Mouse (Mus musculus): ENCODE measurements at regions not wholly inside any gene's neighbourhood (a gene's known extent, or its start where the extent isn't known, plus 50 kb on each side); places are given as distances from the start of the nearest gene placed in this dataset.

DNA sequence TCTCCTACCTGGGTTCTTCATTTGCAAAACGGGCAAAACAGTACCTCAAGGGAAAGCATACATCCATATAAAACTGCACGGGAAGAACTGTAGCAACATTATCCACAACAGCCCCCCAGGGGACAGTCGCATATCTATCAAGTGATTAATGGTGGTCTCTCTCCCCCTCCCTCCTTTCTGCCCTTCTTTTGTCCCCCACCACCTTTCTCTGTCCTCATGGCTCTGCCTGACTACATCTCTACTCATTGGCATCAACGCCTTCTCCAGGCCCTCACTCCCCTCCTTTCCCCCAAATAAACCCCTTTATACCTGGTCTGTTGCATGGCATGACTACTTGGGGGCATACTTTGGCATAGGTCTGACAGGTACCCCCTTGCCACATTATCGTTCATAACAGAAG is 166.1 kb upstream of the Kbtbd8 start:
- Histone ChIP-seq H3K36me3 (ENCODE audit: control insufficient read depth, insufficient read depth, low read length) (no peaks in the 10 kb centered on the region), H3K4me2 (no peak overlapping the region), H3K4me3 (ENCODE audit: low read depth, low read length) (no peak overlapping the region), H3K9me3 (ENCODE audit: control insufficient read depth, low read length) (no peaks in the 10 kb centered on the region), H3K27me3 (ENCODE audit: control insufficient read depth, insufficient read depth, low read length) (no peaks in the 10 kb centered on the region), H3K27ac (ENCODE audit: low read depth, low read length) (no peak overlapping the region), H3K9ac (ENCODE audit: low read length) (no peak overlapping the region), H3K4me1 (ENCODE audit: control insufficient read depth, insufficient read depth, low read length) (no peaks in the 10 kb centered on the region)
- WGBS, result 77% methylated on average over 5 of the region's 5 CpGs
- no peak for DNase-seq (ENCODE audit: low spot score, missing footprints)
- ATAC-seq (ENCODE audit: low FRiP score), result no peak

DNA sequence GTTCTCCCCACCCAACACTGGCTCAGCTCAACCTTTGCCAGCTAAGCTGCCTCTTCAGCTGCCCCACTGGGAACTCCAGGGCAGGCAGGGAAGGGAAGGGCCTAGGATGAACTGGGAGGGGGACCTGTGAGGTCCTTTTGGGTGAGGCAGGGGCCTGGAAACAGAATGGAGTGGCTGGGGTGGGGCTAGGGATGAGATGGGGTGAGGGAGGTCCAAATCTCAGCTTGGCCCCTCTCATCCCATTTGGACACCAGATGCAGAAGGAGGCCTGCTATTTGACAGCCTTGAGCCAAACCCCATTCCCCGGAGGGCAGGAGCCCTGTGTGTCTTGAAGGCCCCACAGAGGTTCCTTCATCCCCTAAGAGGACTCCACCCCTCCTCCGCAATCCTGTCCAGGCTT is 166.7 kb upstream of the Kbtbd8 start:
- DNase-seq (ENCODE audit: low spot score, missing footprints) (no peak), ATAC-seq (ENCODE audit: low FRiP score) (no peak)
- Histone ChIP-seq H3K27ac (ENCODE audit: low read depth, low read length) (no peak overlapping the region), H3K4me3 (ENCODE audit: low read depth, low read length) (no peak overlapping the region), H3K4me1 (ENCODE audit: control insufficient read depth, insufficient read depth, low read length) (no peaks in the 10 kb centered on the region), H3K9me3 (ENCODE audit: control insufficient read depth, low read length) (no peaks in the 10 kb centered on the region), H3K4me2 (no peak overlapping the region), H3K9ac (ENCODE audit: low read length) (no peak overlapping the region), H3K36me3 (ENCODE audit: control insufficient read depth, insufficient read depth, low read length) (no peaks in the 10 kb centered on the region), H3K27me3 (ENCODE audit: control insufficient read depth, insufficient read depth, low read length) (no peaks in the 10 kb centered on the region)
- 85% methylated on average over 2 of the region's 2 CpGs for WGBS

DNA sequence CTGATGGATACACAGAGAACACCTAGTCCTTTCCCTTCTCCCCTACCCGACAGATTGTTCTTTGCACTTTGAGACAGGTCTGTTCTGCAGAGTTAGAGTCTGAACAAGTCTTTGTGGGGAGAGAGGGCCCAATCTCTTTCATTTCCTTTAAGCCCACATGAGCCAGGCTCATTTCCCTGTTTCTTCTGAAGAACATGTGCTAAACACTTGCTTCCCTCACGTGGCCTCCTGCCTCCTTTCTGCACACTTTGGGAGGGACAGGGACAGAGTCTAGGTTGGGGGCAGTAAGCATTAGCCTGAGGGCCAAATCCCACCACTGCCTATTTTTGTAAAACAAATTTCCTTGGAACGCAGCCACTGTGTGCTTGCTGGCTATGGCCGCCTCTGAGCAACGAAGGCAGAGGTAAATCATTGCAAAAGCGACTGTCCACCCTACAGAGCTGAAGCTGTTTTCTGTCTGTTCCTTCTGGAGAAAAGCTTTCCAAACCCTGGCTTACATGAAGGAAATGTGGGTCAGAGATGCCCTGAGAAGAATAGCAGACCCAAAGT is 170.6 kb upstream of the Kbtbd8 start:
- Histone ChIP-seq H3K4me1 (ENCODE audit: control insufficient read depth, insufficient read depth, low read length) (no peaks in the 10 kb centered on the region), H3K36me3 (ENCODE audit: control insufficient read depth, insufficient read depth, low read length) (no peaks in the 10 kb centered on the region), H3K4me2 (no peak overlapping the region), H3K9ac (ENCODE audit: low read length) (no peak overlapping the region), H3K27me3 (ENCODE audit: control insufficient read depth, insufficient read depth, low read length) (no peaks in the 10 kb centered on the region), H3K9me3 (ENCODE audit: control insufficient read depth, low read length) (no peaks in the 10 kb centered on the region), H3K4me3 (ENCODE audit: low read depth, low read length) (no peak overlapping the region), H3K27ac (ENCODE audit: low read depth, low read length) (no peak overlapping the region)
- WGBS, result 93% methylated on average over 6 of the region's 6 CpGs
- no peak for DNase-seq (ENCODE audit: low spot score, missing footprints)
- no peak for ATAC-seq (ENCODE audit: low FRiP score)

DNA sequence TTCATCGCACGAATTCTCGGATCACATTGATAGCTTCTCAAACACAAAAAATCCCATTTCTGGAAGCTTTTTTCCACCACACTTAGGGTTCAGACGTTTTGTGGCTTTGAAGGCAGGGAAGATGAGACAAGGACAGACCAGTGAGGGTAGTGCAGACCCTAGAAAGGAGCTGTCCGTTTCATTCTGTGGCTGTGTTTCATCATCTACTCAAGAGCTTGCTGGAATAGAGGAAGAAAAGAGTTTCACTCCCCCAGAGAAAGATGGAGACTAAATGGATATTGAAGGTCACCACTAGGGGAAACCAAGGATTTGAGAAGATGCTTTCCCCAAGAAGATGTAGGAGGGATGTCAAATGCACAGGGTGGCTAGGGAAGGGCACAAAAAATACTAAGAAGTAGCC is 171.3 kb upstream of the Kbtbd8 start:
- H3K27me3 ChIP-seq (ENCODE audit: control insufficient read depth, insufficient read depth, low read length), result no peaks in the 10 kb centered on the region
- no peaks in the 10 kb centered on the region for H3K36me3 ChIP-seq (ENCODE audit: control insufficient read depth, insufficient read depth, low read length)
- ATAC-seq (ENCODE audit: low FRiP score) (no peak), DNase-seq (ENCODE audit: low spot score, missing footprints) (no peak)
- 89% methylated on average over 5 of the region's 5 CpGs for WGBS
- H3K4me3 ChIP-seq (ENCODE audit: low read depth, low read length), result no peak overlapping the region
- H3K4me1 ChIP-seq (ENCODE audit: control insufficient read depth, insufficient read depth, low read length), result no peaks in the 10 kb centered on the region
- no peak overlapping the region for H3K9ac ChIP-seq (ENCODE audit: low read length)
- H3K4me2 ChIP-seq, result no peak overlapping the region
- no peaks in the 10 kb centered on the region for H3K9me3 ChIP-seq (ENCODE audit: control insufficient read depth, low read length)
- no peak overlapping the region for H3K27ac ChIP-seq (ENCODE audit: low read depth, low read length)

DNA sequence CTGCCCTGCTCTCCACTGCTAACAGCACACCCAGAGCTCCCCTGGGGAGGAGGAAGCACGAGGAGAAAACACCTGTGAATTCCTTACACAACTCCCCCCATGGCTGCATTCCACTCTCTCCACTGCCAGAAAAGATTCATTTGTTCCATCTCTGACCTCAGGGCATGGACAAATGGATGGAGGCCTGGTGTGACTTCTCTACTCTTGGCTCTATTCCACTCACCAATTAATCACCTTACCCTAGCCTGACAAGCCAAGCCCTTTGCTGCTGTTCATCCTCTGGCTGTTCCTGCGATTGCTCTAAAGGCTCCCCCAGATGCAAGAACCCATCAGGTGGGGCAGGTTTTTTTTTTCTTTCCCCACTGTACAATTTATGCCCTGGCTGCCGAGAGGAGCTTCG is 172.8 kb upstream of the Kbtbd8 start:
- H3K36me3 ChIP-seq (ENCODE audit: control insufficient read depth, insufficient read depth, low read length), result no peaks in the 10 kb centered on the region
- no peaks in the 10 kb centered on the region for H3K27me3 ChIP-seq (ENCODE audit: control insufficient read depth, insufficient read depth, low read length)
- no peak overlapping the region for H3K4me2 ChIP-seq
- no peak overlapping the region for H3K4me3 ChIP-seq (ENCODE audit: low read depth, low read length)
- no peak for ATAC-seq (ENCODE audit: low FRiP score)
- H3K4me1 ChIP-seq (ENCODE audit: control insufficient read depth, insufficient read depth, low read length), result no peaks in the 10 kb centered on the region
- H3K9me3 ChIP-seq (ENCODE audit: control insufficient read depth, low read length), result no peaks in the 10 kb centered on the region
- no peak for DNase-seq (ENCODE audit: low spot score, missing footprints)
- no peak overlapping the region for H3K9ac ChIP-seq (ENCODE audit: low read length)
- H3K27ac ChIP-seq (ENCODE audit: low read depth, low read length), result no peak overlapping the region
- WGBS, result 82% methylated on average over 4 of the region's 4 CpGs

DNA sequence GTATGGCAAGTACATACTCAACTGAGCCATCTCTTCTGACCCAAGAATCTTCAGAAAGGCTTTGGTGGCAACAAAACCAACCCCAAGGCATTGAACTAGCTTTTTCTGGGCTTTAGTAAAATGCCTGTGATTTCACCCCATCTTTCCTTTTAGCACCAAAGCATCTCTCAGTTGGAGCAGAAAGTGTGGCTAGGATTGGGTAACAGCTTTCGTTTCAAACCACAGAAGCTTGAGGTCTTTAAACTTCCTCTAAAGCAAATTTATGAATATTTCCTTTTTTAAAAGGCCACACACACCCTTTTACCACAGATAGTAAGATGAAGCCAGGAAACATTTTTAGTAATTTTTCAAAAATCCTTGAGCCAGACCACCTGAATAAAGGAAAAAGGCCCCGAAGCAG is 178.1 kb upstream of the Kbtbd8 start:
- H3K9me3 ChIP-seq (ENCODE audit: control insufficient read depth, low read length), result no peaks in the 10 kb centered on the region
- H3K9ac ChIP-seq (ENCODE audit: low read length), result no peak overlapping the region
- WGBS, result 93% methylated on average over 2 of the region's 2 CpGs
- ATAC-seq (ENCODE audit: low FRiP score) (no peak), DNase-seq (ENCODE audit: low spot score, missing footprints) (no peak)
- no peaks in the 10 kb centered on the region for H3K4me1 ChIP-seq (ENCODE audit: control insufficient read depth, insufficient read depth, low read length)
- no peaks in the 10 kb centered on the region for H3K36me3 ChIP-seq (ENCODE audit: control insufficient read depth, insufficient read depth, low read length)
- H3K27ac ChIP-seq (ENCODE audit: low read depth, low read length), result no peak overlapping the region
- no peaks in the 10 kb centered on the region for H3K27me3 ChIP-seq (ENCODE audit: control insufficient read depth, insufficient read depth, low read length)
- no peak overlapping the region for H3K4me3 ChIP-seq (ENCODE audit: low read depth, low read length)
- no peak overlapping the region for H3K4me2 ChIP-seq

DNA sequence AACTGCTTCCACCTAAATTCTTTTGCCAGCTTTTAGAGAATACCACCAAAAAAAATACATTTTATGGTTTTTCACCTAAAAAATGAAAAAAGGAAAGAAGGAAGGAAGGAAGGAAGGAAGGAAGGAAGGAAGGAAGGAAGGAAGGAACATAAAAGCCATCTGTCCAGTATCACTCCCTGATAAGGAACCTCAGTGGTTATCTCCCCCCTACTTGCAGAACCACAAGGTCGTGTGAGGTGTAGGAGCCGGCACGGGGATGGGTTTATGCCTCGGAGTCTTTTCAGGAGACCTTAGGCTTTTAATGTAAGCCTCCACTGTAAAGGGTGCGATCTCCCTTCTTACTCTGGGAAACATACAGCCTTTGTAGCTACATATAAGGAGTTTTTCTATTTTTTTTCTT is 180.8 kb upstream of the Kbtbd8 start:
- no peak overlapping the region for H3K9ac ChIP-seq (ENCODE audit: low read length)
- 86% methylated on average over 5 of the region's 5 CpGs for WGBS

DNA sequence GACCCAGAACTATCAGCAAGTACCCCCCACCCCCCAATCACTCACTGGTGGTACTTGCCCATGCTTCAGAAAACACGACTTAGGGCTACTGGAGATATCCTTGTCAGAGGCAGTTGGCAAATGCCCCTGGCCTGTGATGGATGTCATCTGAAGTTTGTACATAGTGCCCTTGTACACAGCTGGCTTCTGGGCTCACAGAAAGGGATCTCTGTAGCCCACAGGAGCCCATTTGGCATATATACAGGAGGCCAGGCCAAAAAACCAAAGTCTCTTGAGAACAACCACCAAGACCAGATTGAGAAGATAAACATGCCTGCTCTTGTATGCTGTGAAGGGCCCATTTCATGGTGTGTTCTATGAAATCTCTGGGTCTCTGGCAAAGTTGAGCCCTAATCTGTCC is 181.3 kb upstream of the Kbtbd8 start:
- Histone ChIP-seq H3K4me2 (no peak overlapping the region), H3K27ac (ENCODE audit: low read depth, low read length) (no peak overlapping the region), H3K36me3 (ENCODE audit: control insufficient read depth, insufficient read depth, low read length) (no peaks in the 10 kb centered on the region), H3K4me1 (ENCODE audit: control insufficient read depth, insufficient read depth, low read length) (no peaks in the 10 kb centered on the region), H3K27me3 (ENCODE audit: control insufficient read depth, insufficient read depth, low read length) (no peaks in the 10 kb centered on the region), H3K9ac (ENCODE audit: low read length) (no peak overlapping the region), H3K9me3 (ENCODE audit: control insufficient read depth, low read length) (no peaks in the 10 kb centered on the region), H3K4me3 (ENCODE audit: low read depth, low read length) (no peak overlapping the region)
- ATAC-seq (ENCODE audit: low FRiP score), result no peak
- no peak for DNase-seq (ENCODE audit: low spot score, missing footprints)
- WGBS, result 91% methylated on average over 1 of the region's 1 CpGs

More for the DNA sequence above, 180.8 kb upstream of the Kbtbd8 start:
- no peak overlapping the region for H3K4me3 ChIP-seq (ENCODE audit: low read depth, low read length)
- no peaks in the 10 kb centered on the region for H3K36me3 ChIP-seq (ENCODE audit: control insufficient read depth, insufficient read depth, low read length)
- no peak overlapping the region for H3K27ac ChIP-seq (ENCODE audit: low read depth, low read length)
- DNase-seq (ENCODE audit: low spot score, missing footprints) (no peak), ATAC-seq (ENCODE audit: low FRiP score) (no peak)
- H3K4me2 ChIP-seq, result no peak overlapping the region
- no peaks in the 10 kb centered on the region for H3K4me1 ChIP-seq (ENCODE audit: control insufficient read depth, insufficient read depth, low read length)
- H3K27me3 ChIP-seq (ENCODE audit: control insufficient read depth, insufficient read depth, low read length), result no peaks in the 10 kb centered on the region
- H3K9me3 ChIP-seq (ENCODE audit: control insufficient read depth, low read length), result no peaks in the 10 kb centered on the region

DNA sequence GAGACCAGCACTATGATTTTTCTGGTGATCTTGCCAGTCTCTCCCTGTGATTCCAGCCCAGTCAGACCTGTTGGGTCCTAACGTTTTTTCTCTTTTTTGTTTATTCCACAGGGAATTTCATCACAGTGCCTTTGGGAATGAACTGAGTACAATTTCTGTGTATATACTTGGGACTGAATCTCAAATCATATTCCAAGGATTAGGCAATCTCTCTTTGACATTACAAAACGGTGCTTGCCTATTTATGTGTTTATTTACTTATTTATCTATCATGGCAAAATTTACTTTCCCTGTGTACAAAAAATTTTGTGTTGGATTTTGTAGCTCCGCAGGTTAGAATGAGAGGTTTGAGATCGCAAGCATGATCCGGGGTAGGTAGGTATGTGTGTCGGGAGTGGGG is 189.2 kb upstream of the Kbtbd8 start:
- H3K4me3 ChIP-seq (ENCODE audit: low read depth, low read length), result no peak overlapping the region
- no peak overlapping the region for H3K9ac ChIP-seq (ENCODE audit: low read length)
- no peaks in the 10 kb centered on the region for H3K9me3 ChIP-seq (ENCODE audit: control insufficient read depth, low read length)
- no peaks in the 10 kb centered on the region for H3K36me3 ChIP-seq (ENCODE audit: control insufficient read depth, insufficient read depth, low read length)
- no peak overlapping the region for H3K4me2 ChIP-seq
- no peak for ATAC-seq (ENCODE audit: low FRiP score)
- 92% methylated on average over 6 of the region's 6 CpGs for WGBS
- H3K27me3 ChIP-seq (ENCODE audit: control insufficient read depth, insufficient read depth, low read length), result no peaks in the 10 kb centered on the region
- no peak for DNase-seq (ENCODE audit: low spot score, missing footprints)
- H3K4me1 ChIP-seq (ENCODE audit: control insufficient read depth, insufficient read depth, low read length), result no peaks in the 10 kb centered on the region
- H3K27ac ChIP-seq (ENCODE audit: low read depth, low read length), result no peak overlapping the region
